Mouse (Mus musculus): Measurements from ENCODE around the gene Fgf22. TPM values are rescaled to one million over a fixed set of nuclear protein-coding genes. Genes with fewer than 3 reads are reported as not detected.

Gene Fgf22
- polyA plus RNA-seq, 1 experiment from 2014 or later = 0.24 TPM

GRCm38 (mm10) chr10:79716254-79716987 is 38.5 kb upstream of the Fgf22 start, which contains the start of gene Hcn2:
Hcn2 (plus strand) TSS chr10:79716634.
- no peak for ATAC-seq (ENCODE audit: insufficient number of reproducible peaks, insufficient read depth, low FRiP score, low TSS enrichment, low read depth)
- WGBS = 3% methylated on average over 59 of the region's 91 CpGs
- Histone ChIP-seq H3K9me3 (no peaks in the 10 kb centered on the region), H3K27me3 (peaks cover 86% of the 10 kb centered on the region), H3K4me3 (replicated peaks) (peak within 1 kb of the TSS; percentile 60), H3K4me1 (replicated peaks) (peaks cover 18% of the 10 kb centered on the region), H3K4me2 (peak within 1 kb of the TSS; percentile 96), H3K27ac (no peak within 1 kb of the TSS), H3K9ac (replicated peaks) (peak within 1 kb of the TSS; percentile 50), H3K36me3 (peaks cover 13% of the 10 kb centered on the region)

- Histone ChIP-seq H3K4me2 (peak overlapping the region; percentile 96), H3K9ac (replicated peaks) (peak overlapping the region; percentile 50), H3K36me3 (peaks cover 7% of the 10 kb centered on the region), H3K4me1 (replicated peaks) (peaks cover 18% of the 10 kb centered on the region), H3K4me3 (replicated peaks) (peak overlapping the region; percentile 60), H3K27ac (no peak overlapping the region), H3K9me3 (no peaks in the 10 kb centered on the region), H3K27me3 (peaks cover 86% of the 10 kb centered on the region)
- under 1% methylated on average over 44 of the region's 44 CpGs for WGBS
- no peak for ATAC-seq (ENCODE audit: insufficient number of reproducible peaks, insufficient read depth, low FRiP score, low TSS enrichment, low read depth)
Observed at GRCm38 (mm10) chr10:79716988-79717355, 37.9 kb upstream of the Fgf22 start.

- Histone ChIP-seq H3K4me2 (peak overlapping the region; percentile 96), H3K27ac (no peak overlapping the region), H3K36me3 (no peaks in the 10 kb centered on the region), H3K9ac (replicated peaks) (no peak overlapping the region), H3K27me3 (peaks cover 88% of the 10 kb centered on the region), H3K4me3 (replicated peaks) (peak overlapping the region; percentile 60), H3K4me1 (replicated peaks) (peaks cover 18% of the 10 kb centered on the region), H3K9me3 (no peaks in the 10 kb centered on the region)
- 4% methylated on average over 43 of the region's 43 CpGs for WGBS
- no peak for ATAC-seq (ENCODE audit: insufficient number of reproducible peaks, insufficient read depth, low FRiP score, low TSS enrichment, low read depth)
Observed at GRCm38 (mm10) chr10:79717640-79718357, 37.1 kb upstream of the Fgf22 start.

GRCm38 (mm10) chr10:79721089-79721488 is 33.8 kb upstream of the Fgf22 start:
- no peak overlapping the region for H3K9ac ChIP-seq (replicated peaks)
- H3K9me3 ChIP-seq = no peaks in the 10 kb centered on the region
- H3K4me1 ChIP-seq (replicated peaks) = peaks cover 17% of the 10 kb centered on the region
- no peak for ATAC-seq (ENCODE audit: insufficient number of reproducible peaks, insufficient read depth, low FRiP score, low TSS enrichment, low read depth)
- no peak overlapping the region for H3K4me2 ChIP-seq
- H3K27ac ChIP-seq = no peak overlapping the region
- no peaks in the 10 kb centered on the region for H3K36me3 ChIP-seq
- H3K27me3 ChIP-seq = peaks cover 57% of the 10 kb centered on the region
- no peak overlapping the region for H3K4me3 ChIP-seq (replicated peaks)
- WGBS = 69% methylated on average over 5 of the region's 5 CpGs

- Histone ChIP-seq H3K4me3 (replicated peaks) (no peak overlapping the region), H3K27me3 (peaks cover 38% of the 10 kb centered on the region), H3K9ac (replicated peaks) (no peak overlapping the region), H3K27ac (no peak overlapping the region), H3K36me3 (no peaks in the 10 kb centered on the region), H3K4me2 (no peak overlapping the region), H3K9me3 (0 out of 2 replicates have a peak, but pooled peaks cover 5% of the 10 kb centered on the region), H3K4me1 (replicated peaks) (no peaks in the 10 kb centered on the region)
- WGBS = 69% methylated on average over 6 of the region's 6 CpGs
- no peak for ATAC-seq (ENCODE audit: insufficient number of reproducible peaks, insufficient read depth, low FRiP score, low TSS enrichment, low read depth)
Observed at GRCm38 (mm10) chr10:79723047-79723446, 31.8 kb upstream of the Fgf22 start.

- ATAC-seq (ENCODE audit: insufficient number of reproducible peaks, insufficient read depth, low FRiP score, low TSS enrichment, low read depth) = no peak
- no peak overlapping the region for H3K4me2 ChIP-seq
Observed at GRCm38 (mm10) chr10:79723692-79724091, 31.2 kb upstream of the Fgf22 start.

GRCm38 (mm10) chr10:79726090-79726489 is 28.8 kb upstream of the Fgf22 start:
- Histone ChIP-seq H3K4me2 (no peak overlapping the region), H3K27me3 (peaks cover 18% of the 10 kb centered on the region), H3K9ac (replicated peaks) (no peak overlapping the region), H3K36me3 (no peaks in the 10 kb centered on the region), H3K27ac (no peak overlapping the region), H3K4me3 (replicated peaks) (no peak overlapping the region), H3K9me3 (0 out of 2 replicates have a peak, but pooled peaks cover 5% of the 10 kb centered on the region), H3K4me1 (replicated peaks) (no peaks in the 10 kb centered on the region)
- ATAC-seq (ENCODE audit: insufficient number of reproducible peaks, insufficient read depth, low FRiP score, low TSS enrichment, low read depth) = no peak
- 33% methylated on average over 11 of the region's 11 CpGs for WGBS

More at GRCm38 (mm10) chr10:79723692-79724091, 31.2 kb upstream of the Fgf22 start:
- Histone ChIP-seq H3K4me1 (replicated peaks) (no peaks in the 10 kb centered on the region), H3K9me3 (0 out of 2 replicates have a peak, but pooled peaks cover 5% of the 10 kb centered on the region), H3K9ac (replicated peaks) (no peak overlapping the region), H3K4me3 (replicated peaks) (no peak overlapping the region), H3K27ac (no peak overlapping the region), H3K36me3 (no peaks in the 10 kb centered on the region), H3K27me3 (peaks cover 33% of the 10 kb centered on the region)
- 84% methylated on average over 7 of the region's 7 CpGs for WGBS

- Histone ChIP-seq H3K4me3 (replicated peaks) (no peak overlapping the region), H3K36me3 (peaks cover 10% of the 10 kb centered on the region), H3K4me2 (no peak overlapping the region), H3K27ac (no peak overlapping the region), H3K9ac (replicated peaks) (no peak overlapping the region), H3K9me3 (peaks cover 12% of the 10 kb centered on the region; the same call in 1 of the 2 replicates), H3K27me3 (peaks cover 10% of the 10 kb centered on the region; the same call in 1 of the 2 replicates), H3K4me1 (replicated peaks) (no peaks in the 10 kb centered on the region)
- ATAC-seq (ENCODE audit: insufficient number of reproducible peaks, insufficient read depth, low FRiP score, low TSS enrichment, low read depth) = no peak
- WGBS = 76% methylated on average over 28 of the region's 28 CpGs
Observed at GRCm38 (mm10) chr10:79728323-79729249, 26.3 kb upstream of the Fgf22 start.

GRCm38 (mm10) chr10:79729357-79729965 is 25.4 kb upstream of the Fgf22 start:
- ATAC-seq (ENCODE audit: insufficient number of reproducible peaks, insufficient read depth, low FRiP score, low TSS enrichment, low read depth) = no peak
- no peak overlapping the region for H3K9ac ChIP-seq (replicated peaks)
- WGBS = 89% methylated on average over 13 of the region's 13 CpGs
- H3K36me3 ChIP-seq = peaks cover 18% of the 10 kb centered on the region
- H3K4me3 ChIP-seq (replicated peaks) = no peak overlapping the region
- peaks cover 17% of the 10 kb centered on the region; the same call in 1 of the 2 replicates for H3K9me3 ChIP-seq
- peaks cover 13% of the 10 kb centered on the region; the same call in 1 of the 2 replicates for H3K27me3 ChIP-seq
- H3K27ac ChIP-seq = no peak overlapping the region
- H3K4me1 ChIP-seq (replicated peaks) = no peaks in the 10 kb centered on the region
- no peak overlapping the region for H3K4me2 ChIP-seq

GRCm38 (mm10) chr10:79732500-79732899 is 22.4 kb upstream of the Fgf22 start:
- no peak overlapping the region for H3K9ac ChIP-seq (replicated peaks)
- no peak overlapping the region for H3K27ac ChIP-seq
- H3K4me2 ChIP-seq = no peak overlapping the region
- H3K4me3 ChIP-seq (replicated peaks) = no peak overlapping the region
- no peak for ATAC-seq (ENCODE audit: insufficient number of reproducible peaks, insufficient read depth, low FRiP score, low TSS enrichment, low read depth)
- WGBS = 93% methylated on average over 1 of the region's 1 CpGs
- H3K36me3 ChIP-seq = peaks cover 49% of the 10 kb centered on the region
- H3K4me1 ChIP-seq (replicated peaks) = peaks cover 5% of the 10 kb centered on the region; the same call in 1 of the 2 replicates
- H3K9me3 ChIP-seq = peaks cover 40% of the 10 kb centered on the region
- peaks cover 43% of the 10 kb centered on the region for H3K27me3 ChIP-seq

All from limb, embryonic 12.5 days (tissue).